Mouse (Mus musculus): ENCODE data around the gene Gart.

The Gart gene

GRCm38 (mm10) chr16:91646681-91647419 lies at the start of gene Gart:
TSS of gene Gart (minus strand) at chr16:91646952.
- DNase-seq (ENCODE audit: low read depth) = peak; percentile 91

- DNase-seq (ENCODE audit: low read depth) = no peak
These were observed 48.5 kb upstream of the Gart start for GRCm38 (mm10) chr16:91695108-91695755.

- peak; percentile 84 for DNase-seq (ENCODE audit: low read depth)
These were observed 47.8 kb upstream of the Gart start for GRCm38 (mm10) chr16:91694455-91695084.

DNA sequence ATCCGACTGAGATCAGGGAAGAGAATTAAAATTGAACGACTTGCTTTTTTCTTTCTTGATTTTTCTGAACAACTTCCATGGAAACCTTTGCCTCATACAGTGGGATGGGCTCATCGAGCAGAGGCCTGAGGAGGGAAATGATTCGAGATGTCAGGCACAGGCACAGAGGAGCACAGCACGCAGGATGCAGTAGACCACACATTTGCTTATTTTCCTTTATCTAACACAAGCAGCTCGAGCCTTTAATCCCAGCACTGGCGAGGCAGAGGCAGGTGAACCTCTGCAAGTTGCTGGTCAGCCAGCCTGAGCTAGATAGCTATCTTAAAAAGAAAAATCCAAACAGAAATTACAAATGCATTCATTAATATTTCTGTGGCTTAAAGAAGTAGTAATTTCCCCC lies 43.0 kb upstream of the Gart start:
- DNase-seq (ENCODE audit: low read depth) = no peak

- peak; percentile 94 for DNase-seq (ENCODE audit: low read depth)
These were observed 42.0 kb upstream of the Gart start, which contains the start of gene Donson for GRCm38 (mm10) chr16:91688619-91689334. TSS of gene Donson (minus strand) at chr16:91688770.

DNA sequence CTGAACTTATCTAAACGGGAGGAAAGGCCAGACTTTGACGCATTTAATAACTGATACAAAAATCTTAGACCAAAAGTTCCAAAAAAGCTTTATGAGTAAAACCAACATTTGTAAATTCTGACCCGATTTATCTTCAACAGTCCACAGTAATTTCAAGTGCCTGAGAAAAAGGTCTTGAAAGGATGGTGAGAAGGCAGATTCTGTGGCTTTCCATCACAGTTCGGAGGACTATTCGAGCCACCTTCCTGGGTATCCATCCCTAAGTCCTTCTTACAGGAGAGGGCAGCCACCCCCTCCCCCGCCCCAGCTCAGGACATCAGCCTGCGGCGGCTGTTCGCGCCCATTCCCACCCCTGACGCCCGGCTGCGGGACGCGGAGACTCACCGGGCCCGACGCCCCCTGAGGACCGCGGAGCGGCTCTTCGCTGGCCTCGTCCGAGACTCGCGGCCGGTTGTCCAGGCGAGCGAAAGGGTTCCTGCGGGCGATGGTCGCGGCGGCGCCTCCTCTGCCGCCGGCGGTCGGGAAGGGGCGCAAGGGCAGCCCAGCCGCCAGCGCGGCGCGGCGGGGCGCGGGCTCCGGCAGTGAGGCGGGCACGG lies 41.4 kb upstream of the Gart start:
- no peak for DNase-seq (ENCODE audit: low read depth)

- DNase-seq (ENCODE audit: low read depth) = no peak
These were observed 39.6 kb upstream of the Gart start for GRCm38 (mm10) chr16:91686369-91686768.

DNA sequence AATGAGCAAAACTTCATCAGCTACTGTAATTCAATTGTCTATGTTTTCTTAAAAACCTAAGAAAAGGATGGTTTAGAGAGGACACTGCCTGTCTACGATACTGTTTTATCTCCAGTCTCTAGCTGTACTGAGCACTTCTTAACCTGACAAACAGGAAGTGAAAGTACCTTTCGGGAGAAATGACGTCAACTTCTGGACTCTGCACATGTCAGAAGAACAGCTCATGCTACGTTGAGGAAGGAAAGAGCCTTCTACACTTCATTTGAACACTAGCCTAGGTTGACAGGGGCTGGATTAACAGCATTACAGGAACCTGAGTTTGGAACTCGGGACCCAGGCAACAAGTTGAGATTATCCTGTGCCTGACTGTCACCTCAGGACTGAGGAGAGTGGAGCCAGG lies 38.8 kb upstream of the Gart start:
- DNase-seq (ENCODE audit: low read depth) = no peak

DNA sequence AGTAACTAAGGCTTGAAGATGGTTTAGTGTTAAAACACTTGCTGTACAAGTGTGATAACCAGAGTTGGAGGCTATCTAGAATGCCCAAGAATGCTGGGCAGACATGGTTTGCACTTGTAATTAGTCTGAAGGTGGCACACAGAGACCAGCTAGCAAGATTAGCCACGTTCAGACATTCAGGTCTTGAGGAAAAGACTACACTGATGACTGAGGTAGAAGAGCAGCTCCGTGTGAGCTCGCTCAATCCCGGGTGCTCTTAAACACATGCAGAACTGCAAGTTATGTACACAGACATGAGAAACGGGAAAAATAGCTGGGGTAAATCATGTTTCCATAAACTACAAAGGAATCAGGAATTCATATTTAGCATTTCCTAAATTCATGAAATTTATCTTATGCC lies 33.9 kb upstream of the Gart start:
- no peak for DNase-seq (ENCODE audit: low read depth)

DNA sequence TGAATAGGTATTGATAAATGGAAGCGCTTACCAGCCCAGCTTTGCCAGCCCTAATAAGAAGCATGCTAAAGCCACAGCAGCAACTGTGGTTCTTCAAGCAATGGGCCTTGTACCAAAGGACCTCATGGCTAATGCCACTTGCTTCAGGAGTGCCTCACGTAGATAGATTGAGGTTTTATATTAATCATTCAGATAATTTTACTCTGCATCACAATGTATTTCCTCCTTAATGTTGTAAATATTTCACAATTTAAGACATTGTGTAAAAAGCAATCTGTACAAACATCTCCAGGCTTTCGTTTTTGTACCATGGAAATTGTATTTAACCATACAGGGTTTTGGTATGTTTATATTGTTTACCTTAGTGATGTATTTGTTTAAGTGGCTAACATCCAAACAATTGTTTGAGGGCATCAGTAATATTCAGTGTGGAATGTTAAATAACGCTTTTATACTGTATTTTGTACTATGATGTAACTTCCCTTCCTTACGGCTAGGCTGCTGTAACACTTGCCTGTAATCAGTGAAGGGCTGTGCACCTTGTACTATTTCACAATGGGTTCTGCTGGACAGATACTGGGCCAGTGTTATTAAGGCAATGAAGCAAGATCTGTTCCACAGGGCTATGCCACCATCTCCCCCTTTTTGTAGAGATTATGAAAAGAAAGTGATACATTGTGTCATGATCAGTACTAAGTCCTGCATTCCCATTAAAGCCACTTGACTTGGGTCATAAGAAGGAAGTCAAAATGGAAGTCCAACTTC lies 31.6 kb upstream of the Gart start:
- DNase-seq (ENCODE audit: low read depth) = no peak

- no peak for DNase-seq (ENCODE audit: low read depth)
These were observed 27.7 kb upstream of the Gart start for GRCm38 (mm10) chr16:91674500-91674899.

GRCm38 (mm10) chr16:91663795-91664194 lies 17.0 kb upstream of the Gart start:
- DNase-seq (ENCODE audit: low read depth) = no peak

- no peak for DNase-seq (ENCODE audit: low read depth)
These were observed 15.6 kb upstream of the Gart start for GRCm38 (mm10) chr16:91662336-91662735.

DNA sequence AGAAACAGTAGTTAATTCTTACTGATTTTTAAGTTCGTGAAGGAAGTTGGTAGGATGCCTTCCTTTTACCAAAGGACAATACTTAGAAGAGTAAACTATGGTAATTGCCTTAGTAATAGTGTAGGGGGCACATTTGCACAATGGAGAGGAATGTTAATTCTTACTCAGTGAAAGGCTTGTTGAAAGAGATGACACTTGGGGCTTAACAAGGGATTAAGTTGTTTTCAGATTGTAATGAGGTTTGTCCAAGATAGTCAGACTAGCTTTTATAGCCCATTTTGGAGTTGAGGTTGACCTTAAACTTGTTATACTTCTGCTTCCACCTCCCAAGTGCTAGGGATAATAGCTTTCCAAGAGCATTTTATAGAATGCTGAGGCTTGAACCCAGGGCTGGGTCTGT lies 14.6 kb upstream of the Gart start:
- no peak for DNase-seq (ENCODE audit: low read depth)

GRCm38 (mm10) chr16:91659798-91660197 lies 13.0 kb upstream of the Gart start:
- no peak for DNase-seq (ENCODE audit: low read depth)

DNA sequence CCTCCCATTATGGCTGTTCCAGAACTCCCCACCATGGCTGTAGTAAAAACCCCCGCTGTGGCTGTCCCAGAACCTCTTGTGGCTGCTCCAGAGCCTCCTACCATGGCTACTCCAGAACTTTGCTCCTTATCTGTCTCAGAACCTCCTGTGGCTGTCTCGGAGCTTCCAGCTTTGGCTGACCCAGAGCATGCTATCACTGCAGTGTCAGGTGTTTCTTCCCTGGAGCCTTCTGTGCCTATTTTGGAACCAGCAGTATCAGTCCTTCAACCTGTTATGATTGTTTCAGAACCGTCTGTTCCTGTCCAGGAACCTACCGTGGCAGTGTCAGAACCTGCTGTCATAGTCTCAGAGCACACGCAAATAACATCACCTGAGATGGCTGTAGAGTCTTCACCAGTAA lies 11.7 kb upstream of the Gart start:
- DNase-seq (ENCODE audit: low read depth) = no peak

GRCm38 (mm10) chr16:91657285-91657684 lies 10.5 kb upstream of the Gart start:
- DNase-seq (ENCODE audit: low read depth) = no peak

GRCm38 (mm10) chr16:91655285-91655684 lies 8.5 kb upstream of the Gart start:
- no peak for DNase-seq (ENCODE audit: low read depth)

DNA sequence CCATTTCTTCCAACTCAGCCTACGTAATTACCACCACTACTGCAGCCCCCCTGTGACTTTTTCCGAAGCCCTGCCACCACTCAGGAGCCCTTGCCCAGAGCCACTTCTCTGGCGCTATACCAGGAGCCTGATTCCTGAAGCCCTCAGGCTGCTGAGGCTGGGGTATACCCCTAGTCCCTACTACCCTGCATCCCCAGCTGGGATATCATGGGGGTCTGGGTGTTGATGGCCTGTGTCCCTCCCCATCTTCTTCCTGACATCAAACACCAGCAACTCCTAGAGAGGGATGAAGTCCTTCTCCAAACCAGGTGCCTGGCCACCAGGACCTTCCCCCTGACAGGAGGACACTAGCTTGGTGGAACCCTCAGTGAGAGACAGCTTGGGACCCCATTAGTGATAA lies 5.4 kb upstream of the Gart start:
- no peak for DNase-seq (ENCODE audit: low read depth)

DNA sequence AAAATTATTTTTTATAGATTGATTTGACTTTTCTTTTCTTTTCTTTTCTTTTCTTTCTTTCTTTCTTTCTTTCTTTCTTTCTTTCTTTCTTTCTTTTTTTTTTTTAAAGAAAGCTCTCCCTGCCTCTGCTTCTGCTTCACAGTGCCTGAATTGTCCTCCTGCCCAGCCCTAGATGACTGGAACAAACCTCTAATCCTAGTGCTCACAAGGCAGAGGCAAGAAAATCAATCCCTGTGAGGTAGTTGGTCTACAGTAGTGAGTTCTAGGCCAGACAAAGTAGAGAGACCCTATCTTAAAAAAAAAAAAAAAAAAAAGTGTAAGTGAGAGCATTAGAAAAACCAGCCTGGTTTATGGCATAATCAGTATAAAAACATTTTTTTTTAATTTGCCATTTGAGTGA lies 3.0 kb upstream of the Gart start:
- no peak for DNase-seq (ENCODE audit: low read depth)

GRCm38 (mm10) chr16:91649246-91649645 lies 2.5 kb upstream of the Gart start:
- DNase-seq (ENCODE audit: low read depth) = no peak

- DNase-seq (ENCODE audit: low read depth) = peak; percentile 82
These were observed 1.4 kb upstream of the Gart start for GRCm38 (mm10) chr16:91648220-91648550.
